Mouse (Mus musculus) CD4-positive helper T cell, adult 2 months (primary cell): ENCODE data around the gene Abhd17a.
"Not testable (repeated sequence)": the region's sequence is repeated elsewhere in the genome, so short reads cannot be mapped to it uniquely, and the experiment has no call there.

Source experiments
- DNase-seq: peaks from one replicate; pipeline ENCODE4 v3.0.0-alpha.2; 2012; ENCODE audit warnings: low read depth, missing footprints, low spot score

Gene Abhd17a

GRCm38 (mm10) chr10:80608435-80608834 lies 18.3 kb upstream of the Abhd17a start:
- DNase-seq, result no peak

- peak; percentile 14 for DNase-seq
Measured at GRCm38 (mm10) chr10:80606737-80607350, 16.7 kb upstream of the Abhd17a start.

- peak; percentile 85 for DNase-seq
Measured at GRCm38 (mm10) chr10:80606306-80606705, 16.2 kb upstream of the Abhd17a start.

DNA sequence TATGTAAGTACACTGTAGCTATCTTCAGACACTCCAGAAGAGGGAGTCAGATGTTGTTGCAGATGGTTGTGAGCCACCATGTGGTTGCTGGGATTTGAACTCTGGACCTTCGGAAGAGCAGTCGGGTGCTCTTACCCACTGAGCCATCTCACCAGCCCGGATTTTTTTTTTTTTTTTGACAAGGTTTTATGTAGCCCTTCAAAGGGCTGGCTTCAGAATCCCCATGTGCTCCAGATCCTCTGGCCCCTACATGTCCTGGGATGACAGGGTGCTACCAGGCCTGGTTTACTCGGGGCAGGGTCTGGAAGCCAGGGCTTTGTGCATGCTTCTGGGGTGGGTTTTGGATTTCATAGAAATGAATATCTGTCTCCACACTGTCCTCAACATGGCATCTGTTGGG lies 15.6 kb upstream of the Abhd17a start, which contains the start of gene Gm49322:
TSS of gene Gm49322 (plus strand) at position 301 of the 400 bp plus-strand sequence.
- DNase-seq, result not testable (repeated sequence)

DNA sequence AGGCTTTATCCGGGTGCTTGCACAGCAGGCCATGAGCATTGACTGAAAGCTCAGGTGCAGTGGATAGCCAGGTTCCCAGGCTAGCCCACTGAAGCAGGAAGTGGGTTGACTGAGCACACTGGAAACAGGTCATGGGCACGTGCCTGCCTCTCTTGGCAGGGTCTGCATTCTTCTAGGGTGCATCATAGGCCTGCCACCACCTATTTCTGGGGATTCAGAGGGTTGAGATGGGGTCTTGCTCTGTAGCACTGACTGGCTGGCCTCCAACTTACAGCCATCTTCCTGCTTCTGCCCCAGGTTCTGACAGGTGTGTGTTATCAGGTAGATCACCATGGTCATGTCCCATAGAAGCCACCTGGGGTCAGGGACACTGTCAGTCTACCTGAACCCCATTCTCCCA lies 14.8 kb upstream of the Abhd17a start:
- no peak for DNase-seq

GRCm38 (mm10) chr10:80604001-80604509 lies 13.9 kb upstream of the Abhd17a start:
- DNase-seq, result peak; percentile 59

GRCm38 (mm10) chr10:80603364-80603763 lies 13.2 kb upstream of the Abhd17a start:
- no peak for DNase-seq

GRCm38 (mm10) chr10:80602698-80603325 lies 12.7 kb upstream of the Abhd17a start, which contains the start of the genes Scamp4 and Adat3:
Gene Scamp4 (plus strand): TSS chr10:80602872.
Gene Adat3 (plus strand): TSS chr10:80602880.
- peak; percentile 96 for DNase-seq

- no peak for DNase-seq
Measured at GRCm38 (mm10) chr10:80596318-80596717, 6.2 kb upstream of the Abhd17a start.

- peak; percentile 76 for DNase-seq
Measured at GRCm38 (mm10) chr10:80589127-80589878, 838 bp downstream of the Abhd17a start.

DNA sequence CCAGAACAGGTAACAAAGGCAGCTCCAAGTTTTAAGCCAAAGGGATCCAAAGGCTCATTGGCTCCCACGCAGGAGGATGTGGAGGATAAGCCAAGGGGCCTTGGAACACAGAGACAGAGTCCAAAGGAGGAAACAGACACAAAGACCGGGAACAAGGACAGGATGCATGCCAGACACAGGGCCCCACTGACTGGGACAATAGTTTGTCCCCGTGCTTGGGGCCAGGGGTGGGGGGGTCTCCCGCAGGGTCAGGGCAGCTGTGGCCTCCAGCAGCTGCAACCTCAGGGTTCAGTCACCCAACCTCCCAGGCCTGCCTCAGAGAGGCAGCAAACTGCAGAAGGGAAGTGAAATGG lies 2.9 kb downstream of the Abhd17a start:
- DNase-seq, result no peak

DNA sequence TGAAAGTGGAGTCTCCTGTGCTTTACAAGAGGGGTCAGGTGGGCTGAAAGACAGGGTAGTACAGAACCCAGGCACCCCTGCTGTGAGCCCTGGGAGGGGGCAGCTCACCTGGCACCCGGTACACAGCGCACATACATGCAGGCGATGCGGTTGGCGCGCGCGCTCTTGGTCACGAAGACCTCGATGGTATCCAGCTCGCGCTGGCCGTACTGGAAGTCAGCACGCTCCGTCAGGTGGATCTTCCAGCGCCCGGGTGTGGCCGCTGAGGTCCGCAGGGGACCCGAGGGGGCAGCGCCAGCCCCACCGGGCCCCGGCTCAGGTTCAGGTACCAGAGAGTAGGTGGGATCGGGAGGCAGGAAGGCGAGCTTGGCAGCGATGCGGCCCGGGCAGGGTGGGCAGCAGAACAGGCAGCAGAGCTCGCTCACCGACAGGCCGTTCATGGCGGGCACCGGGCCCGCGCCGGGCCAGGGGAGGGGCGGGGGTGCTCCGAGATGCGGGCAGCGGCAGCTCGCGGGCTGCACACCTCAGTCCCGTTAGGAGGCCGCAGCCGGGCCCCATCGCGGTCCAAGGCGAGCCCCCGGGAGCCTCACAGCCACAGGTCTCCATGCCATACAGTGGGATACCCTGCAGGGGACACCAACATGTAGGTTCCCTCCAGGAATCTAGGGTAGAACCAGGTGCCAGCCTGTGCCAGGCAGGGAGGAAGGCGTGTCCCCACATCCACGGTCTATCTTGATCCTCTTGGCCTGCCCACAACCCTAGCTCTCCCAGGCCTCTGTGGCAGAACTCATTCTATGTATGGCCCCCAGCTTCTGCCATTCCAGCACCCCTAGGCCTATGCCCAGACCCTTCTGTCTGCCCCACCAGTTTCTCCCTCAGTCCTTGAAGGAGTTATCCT lies 3.5 kb downstream of the Abhd17a start:
- no peak for DNase-seq

DNA sequence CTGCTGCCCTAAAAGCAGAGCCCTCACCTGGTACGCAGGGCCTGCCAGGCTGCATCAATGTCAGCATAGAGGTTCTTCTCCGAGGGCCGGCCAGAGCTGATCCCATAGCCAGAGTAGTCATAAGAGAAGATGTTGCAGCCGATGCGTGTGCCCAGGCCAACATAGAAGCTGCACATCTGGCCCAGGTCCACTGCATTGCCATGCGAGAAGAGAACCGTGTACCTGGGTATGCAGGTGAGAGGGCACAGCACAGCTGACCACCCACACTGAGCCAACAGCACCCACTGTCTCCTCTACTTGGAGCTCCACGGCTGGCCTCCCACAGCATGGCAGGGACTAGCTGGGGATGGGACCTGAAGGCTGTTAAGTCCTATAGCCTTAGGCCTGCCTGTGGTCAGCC lies 4.6 kb downstream of the Abhd17a start:
- no peak for DNase-seq

DNA sequence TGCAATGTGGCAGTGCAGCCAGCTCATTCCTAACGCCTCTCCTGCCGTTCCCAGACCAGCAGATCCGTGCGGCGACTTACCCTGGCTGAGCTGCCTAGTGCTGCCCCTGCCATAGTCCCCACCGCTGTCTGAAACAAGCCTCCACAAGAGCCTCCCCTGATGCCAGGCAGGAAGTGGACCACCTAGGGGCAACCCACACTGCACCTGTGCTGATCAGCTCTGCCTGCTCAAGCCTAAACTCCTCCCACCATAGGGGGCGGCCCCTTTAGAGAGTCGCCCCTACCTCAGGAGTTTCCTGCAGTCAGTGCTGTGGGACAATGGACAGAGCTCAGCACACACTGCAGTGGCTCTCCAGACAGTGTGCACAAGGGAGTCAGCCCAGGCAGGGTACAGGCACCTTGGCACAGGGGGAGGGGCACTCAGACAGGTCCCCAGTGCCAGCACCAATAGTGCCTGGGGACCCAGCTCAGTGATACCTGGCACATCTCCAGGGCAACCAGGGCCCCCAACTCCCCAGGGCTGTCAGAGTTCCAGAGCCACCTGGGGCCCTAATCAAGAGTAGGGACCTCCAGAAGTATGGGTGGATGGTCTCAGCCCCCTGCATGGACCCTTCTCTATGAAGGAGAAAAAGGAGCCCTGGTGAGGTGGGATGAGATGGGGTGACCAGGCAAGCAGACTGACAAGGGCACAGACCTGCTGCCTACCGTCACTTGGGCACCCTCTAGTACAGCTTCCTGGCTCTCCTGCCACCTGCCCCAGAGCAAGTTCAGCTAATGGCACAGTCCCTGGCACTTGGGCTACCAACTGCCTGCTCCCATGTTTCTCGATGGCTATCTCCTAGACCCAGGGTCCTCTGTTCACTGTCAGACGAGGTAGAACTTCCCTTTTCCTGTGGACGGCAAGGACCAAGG lies 5.2 kb downstream of the Abhd17a start:
- no peak for DNase-seq

DNA sequence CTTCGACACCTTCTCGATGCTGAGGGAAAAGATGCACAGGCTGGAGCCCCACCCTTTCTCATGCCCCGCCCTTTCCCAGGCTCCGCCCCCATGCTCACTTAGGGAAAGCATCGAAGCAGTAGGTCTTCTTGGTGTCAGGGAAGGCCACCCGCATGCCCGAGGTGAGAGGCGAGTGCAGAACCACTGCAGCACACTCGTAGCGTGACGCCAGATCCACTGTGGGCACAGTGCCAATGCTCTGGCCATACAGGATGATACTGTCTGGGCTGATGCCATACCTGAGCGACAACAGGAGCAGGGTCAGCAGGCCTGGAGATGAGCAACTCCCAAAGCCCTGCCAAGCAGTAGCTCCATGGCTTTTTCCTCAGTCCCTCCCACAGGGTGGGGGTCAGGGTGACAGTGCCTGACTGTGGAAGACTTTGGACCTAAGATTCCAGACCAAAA lies 6.1 kb downstream of the Abhd17a start:
- DNase-seq, result no peak

DNA sequence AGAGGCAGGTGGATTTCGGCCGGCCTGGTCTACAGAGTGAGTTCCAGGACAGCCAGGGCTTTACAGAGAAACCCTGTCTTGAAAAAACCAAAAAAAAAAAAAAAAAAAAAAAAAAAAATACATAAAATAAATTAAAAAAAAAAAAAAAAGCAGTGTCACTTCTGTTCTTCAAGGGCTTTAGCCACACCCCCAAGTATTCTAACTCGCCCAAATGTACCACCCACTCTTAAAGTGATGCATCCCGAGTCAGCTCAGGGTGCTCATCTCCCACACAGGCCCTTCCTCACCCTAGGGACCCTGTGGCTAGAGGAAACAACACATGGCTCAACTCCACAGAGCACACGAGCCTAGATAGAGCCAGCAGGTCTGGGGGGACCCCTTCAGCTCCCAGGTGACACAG lies 7.1 kb downstream of the Abhd17a start:
- no peak for DNase-seq

DNA sequence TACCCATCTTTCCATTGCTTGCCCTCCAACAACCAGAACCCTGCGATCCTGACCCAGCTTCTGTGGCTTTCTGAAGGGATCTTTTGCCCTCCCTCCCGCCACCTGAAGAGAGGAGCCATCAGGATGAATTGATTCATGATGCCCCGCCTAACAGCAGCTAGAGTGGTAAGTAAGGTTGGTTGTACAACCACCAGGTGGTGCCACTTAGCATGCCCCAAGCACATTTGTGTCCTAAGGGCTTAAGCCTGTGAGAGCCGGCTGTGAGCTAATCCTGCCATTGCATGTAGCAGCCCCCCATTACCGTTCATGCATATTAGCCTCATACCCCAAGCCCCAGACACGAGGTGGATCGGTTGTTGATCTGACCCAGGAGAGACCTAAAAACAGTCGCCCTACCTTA lies 11.2 kb downstream of the Abhd17a start:
- DNase-seq, result peak; percentile 91

GRCm38 (mm10) chr10:80578131-80578750 lies 11.9 kb downstream of the Abhd17a start:
- peak; percentile 94 for DNase-seq

DNA sequence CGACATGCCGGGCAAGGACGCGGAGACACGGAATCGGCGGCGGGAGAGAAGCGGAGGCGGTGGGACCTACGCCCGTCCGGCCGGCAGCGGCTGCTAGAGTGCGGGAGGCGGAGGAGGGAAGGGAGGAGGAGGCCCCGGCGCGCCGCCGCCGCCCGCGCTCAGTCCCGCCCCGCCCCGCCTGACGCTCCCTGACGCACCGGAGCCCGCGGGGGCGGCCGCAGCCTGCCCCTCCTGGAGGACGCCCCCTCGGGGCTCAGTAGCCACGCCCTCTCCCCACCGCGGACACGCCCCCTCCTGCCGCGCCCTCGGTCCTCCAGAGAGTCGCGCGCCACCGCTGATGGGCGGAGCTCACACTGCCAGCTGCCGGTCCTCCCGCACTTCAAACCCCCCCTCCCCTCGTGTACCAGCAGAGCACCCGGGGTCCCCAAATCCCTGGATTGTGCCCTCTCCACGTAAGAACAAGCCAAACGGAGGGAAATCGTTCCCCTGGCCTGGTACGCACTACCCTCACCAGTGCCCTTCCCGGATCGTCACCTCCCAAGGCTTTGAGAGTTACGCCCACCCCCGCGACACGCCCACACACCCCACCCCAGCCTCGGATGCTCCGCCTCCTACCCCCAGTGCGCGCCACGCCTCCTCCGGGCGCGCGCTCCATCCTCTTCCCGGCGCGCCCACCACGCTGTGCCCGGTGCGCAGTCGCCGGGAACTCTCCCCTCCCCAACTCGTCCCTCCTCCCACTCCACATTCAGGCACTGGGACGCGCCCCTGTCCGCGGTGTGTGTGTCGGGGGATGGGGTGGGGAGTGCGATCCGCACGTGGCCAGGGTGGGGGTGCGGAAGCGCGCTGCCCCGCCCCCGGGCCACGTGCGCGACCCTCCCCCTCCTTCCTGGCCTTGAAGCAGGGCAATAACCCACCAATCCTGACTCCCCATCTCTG lies 12.7 kb downstream of the Abhd17a start, which contains the start of gene Klf16:
TSS of gene Klf16 (minus strand) at position 127 of the 936 bp plus-strand sequence.
- peak; percentile 99 for DNase-seq
